Mouse (Mus musculus): Measurements from ENCODE around the gene Crybg2. TPM values are rescaled to one million over a fixed set of nuclear protein-coding genes. Genes with fewer than 3 reads are reported as not detected.

Gene Crybg2
- total and polyA plus RNA-seq, 2 experiments from 2014 or later: 0.08 TPM; not detected in 1

DNA sequence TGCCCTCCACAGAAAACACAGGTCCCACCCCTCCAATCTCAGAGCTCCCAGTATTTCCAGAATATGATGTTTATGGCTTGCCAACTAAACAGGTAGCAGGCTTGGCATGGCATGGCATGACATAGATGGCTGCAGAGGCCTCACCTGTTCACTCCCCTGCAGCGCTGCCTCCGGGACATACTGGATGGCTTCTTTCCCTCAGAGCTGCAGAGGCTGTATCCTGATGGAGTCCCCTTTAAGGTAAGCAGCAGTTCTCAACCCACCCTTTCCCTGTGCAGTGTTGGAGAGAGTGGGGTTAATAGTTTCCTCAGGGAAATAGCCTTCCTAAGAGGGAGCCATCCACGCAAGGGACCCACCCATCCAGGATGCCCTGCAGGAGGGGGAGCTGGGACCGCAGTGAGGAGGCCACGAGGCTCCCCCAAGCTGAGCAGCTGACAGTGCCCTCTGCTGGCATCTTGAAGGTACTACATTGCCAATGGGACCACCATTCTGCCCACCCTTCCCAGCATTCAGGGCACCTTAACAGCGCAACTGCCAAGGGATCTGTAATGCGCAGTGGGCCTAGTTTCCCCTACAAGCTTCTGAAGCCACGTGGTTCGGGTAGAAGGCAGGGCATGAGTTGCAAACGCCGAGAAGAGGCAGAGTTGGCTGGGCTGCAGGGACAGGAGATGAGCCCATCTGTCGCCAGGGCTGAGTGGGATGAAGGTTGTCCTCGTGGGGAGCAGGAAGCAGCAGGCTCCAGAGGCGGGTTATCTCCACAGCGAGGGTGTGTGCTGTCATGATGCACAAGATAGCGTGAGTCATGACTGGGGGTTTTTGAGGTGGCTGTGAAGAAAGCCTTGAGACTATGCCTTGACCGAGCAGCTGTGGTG lies 63.3 kb downstream of the Crybg2 start:
- H3K9ac ChIP-seq (replicated peaks; ENCODE audit: low read depth, low read length): no peak overlapping the region
- no peak overlapping the region for H3K4me3 ChIP-seq (ENCODE audit: low read depth, low read length)
- peaks cover 9% of the 10 kb centered on the region for H3K4me1 ChIP-seq (ENCODE audit: control insufficient read depth, insufficient read depth)
- no peaks in the 10 kb centered on the region for H3K36me3 ChIP-seq (replicated peaks; ENCODE audit: control insufficient read depth, insufficient read depth, low read length)
- H3K27me3 ChIP-seq (ENCODE audit: control insufficient read depth, insufficient read depth, low read length): no peaks in the 10 kb centered on the region
- ATAC-seq (ENCODE audit: insufficient read depth, low read depth): no peak
- WGBS: 16% methylated on average over 17 of the region's 17 CpGs
- H3K9me3 ChIP-seq (replicated peaks; ENCODE audit: control insufficient read depth, low read length): no peaks in the 10 kb centered on the region
- H3K4me2 ChIP-seq (ENCODE audit: low read depth, low read length): no peak overlapping the region
- no peak overlapping the region for H3K27ac ChIP-seq (ENCODE audit: low read depth)
- DNase-seq (ENCODE audit: low spot score): peak; percentile 39
- TF ChIP-seq CTCF (IDR thresholded peaks at IDR 0.05; ENCODE audit: low read depth) (peak; percentile 80), EP300 (IDR thresholded peaks at IDR 0.05; ENCODE audit: low read depth) (no peak)

GRCm38 (mm10) chr4:134125383-134126060 lies 64.9 kb downstream of the Crybg2 start:
- no peaks in the 10 kb centered on the region for H3K27me3 ChIP-seq (ENCODE audit: control insufficient read depth, insufficient read depth, low read length)
- H3K27ac ChIP-seq (ENCODE audit: low read depth): no peak overlapping the region
- no peak overlapping the region for H3K9ac ChIP-seq (replicated peaks; ENCODE audit: low read depth, low read length)
- DNase-seq (ENCODE audit: low spot score): no peak
- H3K4me1 ChIP-seq (ENCODE audit: control insufficient read depth, insufficient read depth): peaks cover 16% of the 10 kb centered on the region
- TF ChIP-seq EP300 (IDR thresholded peaks at IDR 0.05; ENCODE audit: low read depth): no peak
- TF ChIP-seq CTCF (IDR thresholded peaks at IDR 0.05; ENCODE audit: low read depth): no peak
- H3K36me3 ChIP-seq (replicated peaks; ENCODE audit: control insufficient read depth, insufficient read depth, low read length): peaks cover 5% of the 10 kb centered on the region; the same call in 1 of the 2 replicates
- H3K9me3 ChIP-seq (replicated peaks; ENCODE audit: control insufficient read depth, low read length): no peaks in the 10 kb centered on the region
- no peak for ATAC-seq (ENCODE audit: insufficient read depth, low read depth)
- no peak overlapping the region for H3K4me3 ChIP-seq (ENCODE audit: low read depth, low read length)
- no peak overlapping the region for H3K4me2 ChIP-seq (ENCODE audit: low read depth, low read length)
- 82% methylated on average over 15 of the region's 15 CpGs for WGBS

GRCm38 (mm10) chr4:134126300-134127120 lies 65.9 kb downstream of the Crybg2 start:
- no peak overlapping the region for H3K4me3 ChIP-seq (ENCODE audit: low read depth, low read length)
- H3K27ac ChIP-seq (ENCODE audit: low read depth): no peak overlapping the region
- H3K4me2 ChIP-seq (ENCODE audit: low read depth, low read length): no peak overlapping the region
- H3K27me3 ChIP-seq (ENCODE audit: control insufficient read depth, insufficient read depth, low read length): no peaks in the 10 kb centered on the region
- peaks cover 16% of the 10 kb centered on the region for H3K4me1 ChIP-seq (ENCODE audit: control insufficient read depth, insufficient read depth)
- H3K9ac ChIP-seq (replicated peaks; ENCODE audit: low read depth, low read length): no peak overlapping the region
- ATAC-seq (ENCODE audit: insufficient read depth, low read depth) (no peak), DNase-seq (ENCODE audit: low spot score) (no peak)
- H3K9me3 ChIP-seq (replicated peaks; ENCODE audit: control insufficient read depth, low read length): no peaks in the 10 kb centered on the region
- peaks cover 14% of the 10 kb centered on the region for H3K36me3 ChIP-seq (replicated peaks; ENCODE audit: control insufficient read depth, insufficient read depth, low read length)
- 86% methylated on average over 21 of the region's 21 CpGs for WGBS
- no peak for TF ChIP-seq CTCF (IDR thresholded peaks at IDR 0.05; ENCODE audit: low read depth)
- TF ChIP-seq EP300 (IDR thresholded peaks at IDR 0.05; ENCODE audit: low read depth): no peak

DNA sequence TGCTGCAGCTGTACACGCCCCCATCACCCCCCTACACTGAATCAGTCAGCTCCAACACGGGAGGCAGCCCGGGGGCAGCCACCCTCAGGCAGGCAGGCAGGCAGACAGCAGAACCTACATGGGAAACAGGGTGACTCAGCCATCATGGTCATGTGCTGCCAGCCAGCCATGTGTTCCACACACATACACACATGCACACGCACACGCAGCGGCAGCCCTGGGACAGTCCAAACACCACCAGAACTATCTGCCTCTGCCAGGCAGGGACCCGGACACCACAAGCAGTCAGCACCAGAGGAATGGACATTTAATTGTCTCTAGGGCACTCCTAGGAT lies 66.5 kb downstream of the Crybg2 start:
- no peak overlapping the region for H3K9ac ChIP-seq (replicated peaks; ENCODE audit: low read depth, low read length)
- H3K27me3 ChIP-seq (ENCODE audit: control insufficient read depth, insufficient read depth, low read length): no peaks in the 10 kb centered on the region
- DNase-seq (ENCODE audit: low spot score) (no peak), ATAC-seq (ENCODE audit: insufficient read depth, low read depth) (no peak)
- H3K36me3 ChIP-seq (replicated peaks; ENCODE audit: control insufficient read depth, insufficient read depth, low read length): peaks cover 17% of the 10 kb centered on the region
- no peak overlapping the region for H3K4me3 ChIP-seq (ENCODE audit: low read depth, low read length)
- no peaks in the 10 kb centered on the region for H3K9me3 ChIP-seq (replicated peaks; ENCODE audit: control insufficient read depth, low read length)
- TF ChIP-seq CTCF (IDR thresholded peaks at IDR 0.05; ENCODE audit: low read depth) (no peak), EP300 (IDR thresholded peaks at IDR 0.05; ENCODE audit: low read depth) (no peak)
- no peak overlapping the region for H3K27ac ChIP-seq (ENCODE audit: low read depth)
- H3K4me2 ChIP-seq (ENCODE audit: low read depth, low read length): peak overlapping the region; percentile 95; the same call in 1 of the 2 replicates
- 81% methylated on average over 7 of the region's 7 CpGs for WGBS
- H3K4me1 ChIP-seq (ENCODE audit: control insufficient read depth, insufficient read depth): peaks cover 16% of the 10 kb centered on the region

GRCm38 (mm10) chr4:134127793-134128192 lies 67.2 kb downstream of the Crybg2 start:
- peak overlapping the region; percentile 95 for H3K4me2 ChIP-seq (ENCODE audit: low read depth, low read length)
- DNase-seq (ENCODE audit: low spot score) (no peak), ATAC-seq (ENCODE audit: insufficient read depth, low read depth) (no peak)
- no peaks in the 10 kb centered on the region for H3K27me3 ChIP-seq (ENCODE audit: control insufficient read depth, insufficient read depth, low read length)
- WGBS: 47% methylated on average over 8 of the region's 8 CpGs
- peak overlapping the region; percentile 88 for H3K9ac ChIP-seq (replicated peaks; ENCODE audit: low read depth, low read length)
- peaks cover 16% of the 10 kb centered on the region for H3K4me1 ChIP-seq (ENCODE audit: control insufficient read depth, insufficient read depth)
- peak overlapping the region; percentile 92 for H3K4me3 ChIP-seq (ENCODE audit: low read depth, low read length)
- H3K27ac ChIP-seq (ENCODE audit: low read depth): peak overlapping the region; percentile 84; the same call in 1 of the 2 replicates
- TF ChIP-seq EP300 (IDR thresholded peaks at IDR 0.05; ENCODE audit: low read depth): no peak
- TF ChIP-seq CTCF (IDR thresholded peaks at IDR 0.05; ENCODE audit: low read depth): no peak
- H3K9me3 ChIP-seq (replicated peaks; ENCODE audit: control insufficient read depth, low read length): no peaks in the 10 kb centered on the region
- H3K36me3 ChIP-seq (replicated peaks; ENCODE audit: control insufficient read depth, insufficient read depth, low read length): peaks cover 17% of the 10 kb centered on the region
